Mouse (Mus musculus): ENCODE results near the gene Jarid2.
"Not testable (repeated sequence)": the region's sequence is repeated elsewhere in the genome, so short reads cannot be mapped to it uniquely, and the experiment has no call there.

Gene Jarid2

GRCm38 (mm10) chr13:44729424-44729971 is at the start of gene Jarid2:
Jarid2 (plus strand) TSS chr13:44729474.
- peak in 1 of 2 experiments; percentile 50 for DNase-seq (ENCODE audit: low spot score in 2 of 2)

GRCm38 (mm10) chr13:44681051-44681450 is 48.2 kb upstream of the Jarid2 start:
- no peak for DNase-seq (ENCODE audit: low spot score in 2 of 2)

- DNase-seq (ENCODE audit: low spot score in 2 of 2): no peak
These were observed 41.1 kb upstream of the Jarid2 start for GRCm38 (mm10) chr13:44688140-44688539.

- DNase-seq (ENCODE audit: low spot score in 2 of 2): no peak
These were observed 31.6 kb upstream of the Jarid2 start for GRCm38 (mm10) chr13:44697628-44698027.

- no peak for DNase-seq (ENCODE audit: low spot score in 2 of 2)
These were observed 25.1 kb upstream of the Jarid2 start for GRCm38 (mm10) chr13:44704036-44704801.

- DNase-seq (ENCODE audit: low spot score in 2 of 2): no peak
These were observed 24.1 kb upstream of the Jarid2 start for GRCm38 (mm10) chr13:44705031-44705742.

GRCm38 (mm10) chr13:44705743-44706044 is 23.6 kb upstream of the Jarid2 start:
- no peak for DNase-seq (ENCODE audit: low spot score in 2 of 2)

GRCm38 (mm10) chr13:44706206-44706915 is 22.9 kb upstream of the Jarid2 start:
- DNase-seq (ENCODE audit: low spot score in 2 of 2): no peak

GRCm38 (mm10) chr13:44707176-44707575 is 22.1 kb upstream of the Jarid2 start:
- DNase-seq (ENCODE audit: low spot score in 2 of 2): no peak

- DNase-seq (ENCODE audit: low spot score in 2 of 2): no peak
These were observed 20.8 kb upstream of the Jarid2 start for GRCm38 (mm10) chr13:44708336-44709017.

GRCm38 (mm10) chr13:44709747-44710480 is 19.4 kb upstream of the Jarid2 start:
- no peak for DNase-seq (ENCODE audit: low spot score in 2 of 2)

- DNase-seq (ENCODE audit: low spot score in 2 of 2): no peak
These were observed 18.2 kb upstream of the Jarid2 start for GRCm38 (mm10) chr13:44711062-44711461.

- no peak for DNase-seq (ENCODE audit: low spot score in 2 of 2)
These were observed 17.4 kb upstream of the Jarid2 start for GRCm38 (mm10) chr13:44711882-44712281.

GRCm38 (mm10) chr13:44715187-44715885 is 13.9 kb upstream of the Jarid2 start:
- peak in 1 of 2 experiments; percentile 33 for DNase-seq (ENCODE audit: low spot score in 2 of 2)

- no peak for DNase-seq (ENCODE audit: low spot score in 2 of 2)
These were observed 11.4 kb upstream of the Jarid2 start for GRCm38 (mm10) chr13:44717838-44718237.

- not testable (repeated sequence) for DNase-seq (ENCODE audit: low spot score in 2 of 2)
These were observed 10.8 kb upstream of the Jarid2 start for GRCm38 (mm10) chr13:44718465-44718864.

- DNase-seq (ENCODE audit: low spot score in 2 of 2): no peak
These were observed 9.2 kb upstream of the Jarid2 start for GRCm38 (mm10) chr13:44720094-44720493.

- DNase-seq (ENCODE audit: low spot score in 2 of 2): no peak
These were observed 7.3 kb upstream of the Jarid2 start for GRCm38 (mm10) chr13:44721891-44722547.

- DNase-seq (ENCODE audit: low spot score in 2 of 2): not testable (repeated sequence)
These were observed 5.8 kb upstream of the Jarid2 start for GRCm38 (mm10) chr13:44723522-44723921.

Measured in right cerebral cortex, postnatal 10 days (tissue).